Mouse (Mus musculus) heart, embryonic 12.5 days (tissue): ENCODE data around the gene Pcsk6. TPM values are rescaled to one million over a fixed set of nuclear protein-coding genes. Genes with fewer than 3 reads are reported as not detected.

Experiments used
- ATAC-seq: fragments of 200-750 bp; cut with Nextera tagmentation; 2 replicates; pipeline ENCODE4 v1.8.0; 2017; ENCODE audit warnings: moderate TSS enrichment, moderate library complexity; ENCODE audit not compliant: insufficient number of reproducible peaks, low FRiP score
- H3K27ac ChIP-seq: fragments of 300-500 bp; sonication (generic); 2 replicates; pipeline ENCODE4 v1.5.1; 2016; ENCODE audit warnings: mild to moderate bottlenecking, moderate library complexity; ENCODE audit not compliant: poor library complexity, severe bottlenecking
- H3K27me3 ChIP-seq: fragments of 300-500 bp; sonication (generic); replicated peaks from 2 replicates; pipeline ENCODE4 v1.6.1; 2016; ENCODE audit warnings: mild to moderate bottlenecking, moderate library complexity
- H3K36me3 ChIP-seq: fragments of 300-500 bp; sonication (generic); 2 replicates; pipeline ENCODE4 v1.6.1; 2016; ENCODE audit warnings: mild to moderate bottlenecking, moderate library complexity
- H3K4me1 ChIP-seq: fragments of 300-500 bp; sonication (generic); replicated peaks from 2 replicates; pipeline ENCODE4 v1.6.1; 2016; ENCODE audit warnings: mild to moderate bottlenecking
- H3K4me2 ChIP-seq: fragments of 300-500 bp; sonication (generic); 2 replicates; pipeline ENCODE4 v1.6.1; 2016; ENCODE audit warnings: mild to moderate bottlenecking, moderate library complexity
- H3K4me3 ChIP-seq: fragments of 300-500 bp; sonication (generic); 2 replicates; pipeline ENCODE4 v1.5.1; 2016; ENCODE audit warnings: mild to moderate bottlenecking
- H3K9ac ChIP-seq: fragments of 300-500 bp; sonication (generic); 2 replicates; pipeline ENCODE4 v1.6.1; 2016; ENCODE audit warnings: mild to moderate bottlenecking, moderate library complexity
- H3K9me3 ChIP-seq: fragments of 300-500 bp; sonication (generic); replicated peaks from 2 replicates; pipeline ENCODE4 v1.6.1; 2016; ENCODE audit warnings: mild to moderate bottlenecking, moderate library complexity
- WGBS: fragments of 180-500 bp; shearing (Covaris S2); methylation state at CpG from one replicate; pipeline ENCODE4 v1.1.7; 2016; 5-methylcytosine and 5-hydroxymethylcytosine counted together
- polyA plus RNA-seq: library from polyadenylated mRNA; unstranded; fragments of >200 nt; fragmentation: Nextera tagmentation; extraction: Ambion mirVana; gene quantifications from 2 replicates; pipeline ENCODE4 v1.2.1, GENCODE M21; 2016

The Pcsk6 gene
- polyA plus RNA-seq, 1 experiment from 2014 or later = 2.7 TPM

GRCm38 (mm10) chr7:65977286-65977685 is 115.8 kb downstream of the Pcsk6 start:
- Histone ChIP-seq H3K36me3 (no peaks in the 10 kb centered on the region), H3K9ac (no peak overlapping the region), H3K4me1 (peaks cover 14% of the 10 kb centered on the region), H3K27ac (no peak overlapping the region), H3K27me3 (peaks cover 15% of the 10 kb centered on the region; the same call in 1 of the 2 replicates), H3K4me2 (no peak overlapping the region), H3K9me3 (no peaks in the 10 kb centered on the region), H3K4me3 (no peak overlapping the region)
- WGBS = 65% methylated on average over 5 of the region's 5 CpGs
- no peak for ATAC-seq

- Histone ChIP-seq H3K36me3 (no peaks in the 10 kb centered on the region), H3K27me3 (peaks cover 12% of the 10 kb centered on the region; the same call in 1 of the 2 replicates), H3K9ac (no peak overlapping the region), H3K9me3 (no peaks in the 10 kb centered on the region), H3K27ac (no peak overlapping the region), H3K4me2 (no peak overlapping the region), H3K4me3 (no peak overlapping the region), H3K4me1 (peaks cover 14% of the 10 kb centered on the region)
- WGBS = 79% methylated on average over 11 of the region's 11 CpGs
- ATAC-seq = no peak
These were observed 116.4 kb downstream of the Pcsk6 start for GRCm38 (mm10) chr7:65977977-65978376.

- ATAC-seq = no peak
These were observed 117.7 kb downstream of the Pcsk6 start for GRCm38 (mm10) chr7:65978996-65979823.

GRCm38 (mm10) chr7:65980000-65980399 is 118.5 kb downstream of the Pcsk6 start:
- Histone ChIP-seq H3K4me1 (peaks cover 14% of the 10 kb centered on the region), H3K36me3 (no peaks in the 10 kb centered on the region)
- no peak for ATAC-seq

More at GRCm38 (mm10) chr7:65978996-65979823, 117.7 kb downstream of the Pcsk6 start:
- Histone ChIP-seq H3K9ac (no peak overlapping the region), H3K27me3 (0 out of 2 replicates have a peak, but pooled peaks cover under 1% of the 10 kb centered on the region), H3K9me3 (no peaks in the 10 kb centered on the region), H3K36me3 (no peaks in the 10 kb centered on the region), H3K4me1 (peaks cover 14% of the 10 kb centered on the region), H3K4me3 (no peak overlapping the region), H3K27ac (no peak overlapping the region), H3K4me2 (no peak overlapping the region)
- 64% methylated on average over 11 of the region's 11 CpGs for WGBS

DNA sequence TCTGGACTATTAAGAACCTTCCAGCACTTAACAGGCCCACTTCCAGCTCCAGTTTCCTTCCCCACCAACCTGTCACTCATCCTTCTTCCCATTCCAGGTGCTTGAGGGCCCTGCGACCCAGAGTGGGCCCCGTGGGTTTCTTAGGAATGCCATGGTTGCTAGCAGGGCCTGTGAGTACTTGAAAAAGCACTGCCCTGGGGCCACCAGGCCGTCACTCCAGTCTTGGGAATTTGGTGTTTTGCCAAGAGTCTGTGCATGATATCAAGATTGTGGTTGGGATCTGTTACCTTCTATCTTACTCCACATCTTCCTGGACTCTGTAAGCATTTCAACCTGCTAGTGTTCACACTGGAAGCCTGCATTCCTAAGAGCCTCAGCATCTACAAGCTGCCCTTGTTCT is 120.5 kb downstream of the Pcsk6 start:
- Histone ChIP-seq H3K27me3 (no peaks in the 10 kb centered on the region), H3K4me1 (peaks cover 14% of the 10 kb centered on the region), H3K4me2 (no peak overlapping the region), H3K9ac (no peak overlapping the region), H3K4me3 (no peak overlapping the region), H3K27ac (no peak overlapping the region), H3K9me3 (no peaks in the 10 kb centered on the region), H3K36me3 (no peaks in the 10 kb centered on the region)
- no peak for ATAC-seq
- 77% methylated on average over 3 of the region's 3 CpGs for WGBS

More at GRCm38 (mm10) chr7:65980000-65980399, 118.5 kb downstream of the Pcsk6 start:
- no peaks in the 10 kb centered on the region for H3K27me3 ChIP-seq
- no peak overlapping the region for H3K4me3 ChIP-seq
- H3K4me2 ChIP-seq = no peak overlapping the region
- no peak overlapping the region for H3K27ac ChIP-seq
- H3K9me3 ChIP-seq = no peaks in the 10 kb centered on the region
- 84% methylated on average over 9 of the region's 9 CpGs for WGBS
- no peak overlapping the region for H3K9ac ChIP-seq

- 61% methylated on average over 4 of the region's 4 CpGs for WGBS
- Histone ChIP-seq H3K4me1 (no peaks in the 10 kb centered on the region), H3K36me3 (no peaks in the 10 kb centered on the region), H3K4me2 (no peak overlapping the region), H3K27me3 (no peaks in the 10 kb centered on the region), H3K27ac (no peak overlapping the region), H3K9ac (no peak overlapping the region), H3K4me3 (no peak overlapping the region), H3K9me3 (peaks cover 5% of the 10 kb centered on the region; the same call in 1 of the 2 replicates)
- no peak for ATAC-seq
These were observed 126.7 kb downstream of the Pcsk6 start for GRCm38 (mm10) chr7:65988249-65988648.

DNA sequence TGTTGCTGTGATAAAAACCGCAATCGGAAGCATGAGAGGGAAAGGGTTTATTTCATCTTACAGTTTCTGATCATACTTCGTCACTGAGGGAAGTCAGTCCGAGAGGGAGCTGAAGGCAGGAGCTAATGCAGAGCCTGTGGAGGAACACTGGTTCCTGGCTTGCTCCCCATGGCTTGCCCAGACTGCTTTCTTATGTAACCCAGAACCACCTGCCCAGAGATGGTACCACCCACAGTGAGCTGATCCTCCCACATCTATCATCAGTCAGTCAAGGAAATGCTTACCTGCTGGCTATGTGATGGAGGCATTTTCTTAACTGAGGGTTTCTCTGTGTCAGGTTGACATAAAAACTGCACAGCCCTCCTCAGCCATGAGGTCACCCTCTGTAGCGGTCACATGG is 127.2 kb downstream of the Pcsk6 start:
- ATAC-seq = no peak
- H3K9me3 ChIP-seq = peaks cover 5% of the 10 kb centered on the region; the same call in 1 of the 2 replicates
- no peaks in the 10 kb centered on the region for H3K36me3 ChIP-seq
- WGBS = 86% methylated on average over 5 of the region's 5 CpGs
- no peak overlapping the region for H3K4me3 ChIP-seq
- H3K4me1 ChIP-seq = no peaks in the 10 kb centered on the region
- no peak overlapping the region for H3K4me2 ChIP-seq
- H3K27ac ChIP-seq = no peak overlapping the region
- no peaks in the 10 kb centered on the region for H3K27me3 ChIP-seq
- H3K9ac ChIP-seq = no peak overlapping the region

DNA sequence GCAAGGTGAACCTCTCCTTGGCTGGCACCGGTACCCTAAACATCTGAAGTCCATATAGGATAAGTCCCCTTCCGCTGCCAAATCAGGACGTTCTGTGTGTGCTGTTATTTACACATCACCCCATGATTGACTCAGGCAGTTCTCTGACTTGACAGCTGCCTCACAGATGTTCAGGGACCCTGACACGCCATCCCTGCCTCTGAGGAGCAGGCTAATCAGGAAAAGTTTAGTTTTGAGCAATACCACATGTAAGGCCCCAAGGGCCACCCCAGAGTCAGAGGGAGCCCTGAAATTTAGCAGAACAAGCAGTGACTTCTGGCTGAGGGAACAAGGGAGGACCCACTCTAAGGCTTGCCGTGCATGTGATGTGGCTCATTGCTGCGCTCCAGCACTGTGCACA is 130.8 kb downstream of the Pcsk6 start:
- no peaks in the 10 kb centered on the region for H3K36me3 ChIP-seq
- H3K4me2 ChIP-seq = no peak overlapping the region
- no peak overlapping the region for H3K27ac ChIP-seq
- peaks cover 5% of the 10 kb centered on the region; the same call in 1 of the 2 replicates for H3K9me3 ChIP-seq
- H3K27me3 ChIP-seq = no peaks in the 10 kb centered on the region
- ATAC-seq = no peak
- no peak overlapping the region for H3K9ac ChIP-seq
- no peaks in the 10 kb centered on the region for H3K4me1 ChIP-seq
- no peak overlapping the region for H3K4me3 ChIP-seq
- WGBS = 80% methylated on average over 6 of the region's 6 CpGs

DNA sequence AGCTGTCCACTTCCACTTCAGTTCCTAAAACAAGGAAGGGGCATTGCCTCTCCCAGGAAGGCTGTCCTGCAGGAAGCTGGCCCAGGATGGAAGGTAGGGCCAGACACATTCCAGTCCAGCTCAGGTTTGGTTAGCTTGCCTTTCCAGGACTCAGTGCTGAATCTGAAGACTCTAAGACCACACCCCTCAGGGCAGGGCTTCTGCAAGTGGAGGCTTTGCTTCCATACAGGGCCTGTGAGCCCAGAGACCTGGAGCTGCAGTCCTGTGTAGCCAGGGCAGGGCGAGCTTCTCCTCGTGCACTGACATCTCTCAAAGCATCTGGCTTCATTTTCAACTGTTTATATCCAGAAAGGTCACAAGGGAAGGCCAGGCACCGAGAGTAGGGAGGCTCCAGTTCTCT is 131.9 kb downstream of the Pcsk6 start:
- H3K36me3 ChIP-seq = no peaks in the 10 kb centered on the region
- 53% methylated on average over 3 of the region's 3 CpGs for WGBS
- no peak for ATAC-seq

DNA sequence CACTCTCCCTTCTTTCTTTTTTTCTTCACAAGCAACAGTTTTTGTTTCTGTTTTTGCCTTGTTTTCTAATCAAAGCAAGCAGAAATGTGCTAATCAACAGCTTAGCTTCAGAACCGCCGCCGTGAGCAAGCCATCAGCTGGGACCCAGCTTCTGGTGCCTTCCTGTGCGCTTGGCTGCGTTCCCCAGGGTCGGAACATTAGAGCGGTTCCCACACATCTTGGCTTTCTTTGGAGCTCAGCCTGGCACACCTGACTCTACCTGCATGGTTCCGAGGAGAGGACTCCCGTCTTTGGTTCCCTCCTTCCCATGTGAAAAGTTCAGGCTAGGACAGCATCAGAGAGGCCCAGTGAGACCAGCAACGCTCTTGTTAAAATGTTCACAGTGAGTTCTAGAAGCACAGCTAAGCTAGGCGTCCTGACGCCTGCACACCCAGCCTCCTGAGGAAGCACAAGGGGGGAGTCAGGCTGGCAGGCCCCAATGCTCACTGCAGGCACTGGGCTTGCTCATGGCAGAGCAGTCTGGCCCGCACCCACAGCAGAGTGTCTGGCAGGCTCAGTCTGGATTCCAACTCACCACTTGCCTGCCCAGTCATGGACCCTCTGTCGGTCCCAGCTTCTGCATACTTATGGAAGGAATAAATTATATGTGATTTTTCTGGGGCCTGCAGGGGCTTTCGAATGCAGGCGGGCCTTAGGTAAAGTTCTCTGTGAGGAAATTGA is 139.7 kb downstream of the Pcsk6 start:
- H3K9me3 ChIP-seq = peaks cover 11% of the 10 kb centered on the region
- WGBS = 84% methylated on average over 16 of the region's 16 CpGs
- H3K4me1 ChIP-seq = no peaks in the 10 kb centered on the region
- ATAC-seq = no peak
- no peaks in the 10 kb centered on the region for H3K27me3 ChIP-seq
- no peak overlapping the region for H3K4me3 ChIP-seq
- H3K27ac ChIP-seq = no peak overlapping the region
- no peak overlapping the region for H3K9ac ChIP-seq
- H3K36me3 ChIP-seq = peaks cover 3% of the 10 kb centered on the region; the same call in 1 of the 2 replicates
- no peak overlapping the region for H3K4me2 ChIP-seq

More for the DNA sequence above, 131.9 kb downstream of the Pcsk6 start:
- peaks cover 5% of the 10 kb centered on the region; the same call in 1 of the 2 replicates for H3K9me3 ChIP-seq
- no peak overlapping the region for H3K4me3 ChIP-seq
- H3K27me3 ChIP-seq = no peaks in the 10 kb centered on the region
- H3K4me2 ChIP-seq = no peak overlapping the region
- H3K4me1 ChIP-seq = no peaks in the 10 kb centered on the region
- H3K27ac ChIP-seq = no peak overlapping the region
- no peak overlapping the region for H3K9ac ChIP-seq

GRCm38 (mm10) chr7:66001797-66002196 is 140.3 kb downstream of the Pcsk6 start:
- ATAC-seq = no peak
- peaks cover 3% of the 10 kb centered on the region; the same call in 1 of the 2 replicates for H3K36me3 ChIP-seq
- no peak overlapping the region for H3K9ac ChIP-seq
- H3K4me1 ChIP-seq = no peaks in the 10 kb centered on the region
- H3K27me3 ChIP-seq = no peaks in the 10 kb centered on the region
- no peak overlapping the region for H3K4me3 ChIP-seq
- peaks cover 11% of the 10 kb centered on the region for H3K9me3 ChIP-seq
- no peak overlapping the region for H3K27ac ChIP-seq
- WGBS = 54% methylated on average over 3 of the region's 3 CpGs
- no peak overlapping the region for H3K4me2 ChIP-seq
